Mouse (Mus musculus): ENCODE measurements around the gene Npepps. TPM values are rescaled to one million over a fixed set of nuclear protein-coding genes. Genes with fewer than 3 reads are reported as not detected.
"Not testable (repeated sequence)": the region's sequence is repeated elsewhere in the genome, so short reads cannot be mapped to it uniquely, and the experiment has no call there.

The Npepps gene
- total RNA-seq, 2 experiments from 2014 or later = 46.3 to 54.3 TPM

GRCm38 (mm10) chr11:97192621-97192951 is 87.9 kb downstream of the Npepps start:
- no peak for DNase-seq
- intact Hi-C loops (cut with DNase I; ENCODE audit: low total_unique reads) = no loop called here

- intact Hi-C loops (cut with DNase I; ENCODE audit: low total_unique reads) = no loop called here
- no peak for DNase-seq
These were observed 88.4 kb downstream of the Npepps start for GRCm38 (mm10) chr11:97191915-97192620.

GRCm38 (mm10) chr11:97190992-97191391 is 89.4 kb downstream of the Npepps start:
- DNase-seq = no peak
- intact Hi-C loops (cut with DNase I; ENCODE audit: low total_unique reads) = no loop called here

- DNase-seq; intact Hi-C loops (cut with DNase I; ENCODE audit: low total_unique reads): not testable (repeated sequence)
These were observed 90.8 kb downstream of the Npepps start for GRCm38 (mm10) chr11:97189645-97190044.

- intact Hi-C loops (cut with DNase I; ENCODE audit: low total_unique reads) = no loop called here
- DNase-seq = no peak
These were observed 91.2 kb downstream of the Npepps start for GRCm38 (mm10) chr11:97189231-97189630.

- intact Hi-C loops (cut with DNase I; ENCODE audit: low total_unique reads) = no loop called here
- no peak for DNase-seq
These were observed 91.8 kb downstream of the Npepps start for GRCm38 (mm10) chr11:97188643-97188955.

GRCm38 (mm10) chr11:97187764-97188642 is 92.4 kb downstream of the Npepps start, which contains the start of gene Kpnb1:
Gene Kpnb1 (minus strand): TSS chr11:97187881.
- DNase-seq = peak; percentile 100
- intact Hi-C loops (cut with DNase I; ENCODE audit: low total_unique reads) = no loop called here

GRCm38 (mm10) chr11:97186947-97187763 is 93.3 kb downstream of the Npepps start:
- intact Hi-C loops (cut with DNase I; ENCODE audit: low total_unique reads) = no loop called here
- peak; percentile 98 for DNase-seq

GRCm38 (mm10) chr11:97185704-97186614 is 94.5 kb downstream of the Npepps start:
- no peak for DNase-seq
- intact Hi-C loops (cut with DNase I; ENCODE audit: low total_unique reads) = no loop called here

GRCm38 (mm10) chr11:97184875-97185274 is 95.6 kb downstream of the Npepps start:
- no peak for DNase-seq
- intact Hi-C loops (cut with DNase I; ENCODE audit: low total_unique reads) = no loop called here

- intact Hi-C loops (cut with DNase I; ENCODE audit: low total_unique reads) = no loop called here
- no peak for DNase-seq
These were observed 98.0 kb downstream of the Npepps start for GRCm38 (mm10) chr11:97182446-97182845.

GRCm38 (mm10) chr11:97181061-97181460 is 99.4 kb downstream of the Npepps start:
- intact Hi-C loops (cut with DNase I; ENCODE audit: low total_unique reads) = no loop called here

GRCm38 (mm10) chr11:97178198-97178597 is 102.2 kb downstream of the Npepps start:
- DNase-seq = no peak
- intact Hi-C loops (cut with DNase I; ENCODE audit: low total_unique reads) = no loop called here

More at GRCm38 (mm10) chr11:97181061-97181460, 99.4 kb downstream of the Npepps start:
- no peak for DNase-seq

GRCm38 (mm10) chr11:97176851-97177250 is 103.6 kb downstream of the Npepps start:
- intact Hi-C loops (cut with DNase I; ENCODE audit: low total_unique reads) = no loop called here
- peak; percentile 14 for DNase-seq

GRCm38 (mm10) chr11:97175499-97175898 is 104.9 kb downstream of the Npepps start:
- intact Hi-C loops (cut with DNase I; ENCODE audit: low total_unique reads) = no loop called here
- no peak for DNase-seq

GRCm38 (mm10) chr11:97160341-97160740 is 120.1 kb downstream of the Npepps start:
- intact Hi-C loops (cut with DNase I; ENCODE audit: low total_unique reads) = no loop called here
- no peak for DNase-seq

- DNase-seq = no peak
- intact Hi-C loops (cut with DNase I; ENCODE audit: low total_unique reads) = no loop called here
These were observed 123.4 kb downstream of the Npepps start for GRCm38 (mm10) chr11:97156999-97157398.

All from gastrocnemius, postnatal 14 days (tissue).